Mouse (Mus musculus) lung, postnatal 36 days (tissue): Measurements from ENCODE around the gene Vps25.

Experiments used
- DNase-seq: peaks from one replicate; pipeline ENCODE4 v3.0.0; 2022; ENCODE audit warnings: mixed read lengths

The Vps25 gene

GRCm38 (mm10) chr11:101245855-101246701, 7.4 kb upstream of the Vps25 start, which contains the start of gene Ramp2:
TSS of gene Ramp2 (plus strand) at chr11:101246028.
- DNase-seq = peak; percentile 78

GRCm38 (mm10) chr11:101246702-101247012, 6.8 kb upstream of the Vps25 start:
- peak; percentile 36 for DNase-seq

GRCm38 (mm10) chr11:101247521-101248030, 5.9 kb upstream of the Vps25 start:
- no peak for DNase-seq

GRCm38 (mm10) chr11:101248258-101248994, 5.1 kb upstream of the Vps25 start:
- DNase-seq = peak; percentile 86

GRCm38 (mm10) chr11:101251031-101251430, 2.5 kb upstream of the Vps25 start:
- no peak for DNase-seq

- DNase-seq = no peak
These were observed 566 bp upstream of the Vps25 start for GRCm38 (mm10) chr11:101252941-101253340.

- no peak for DNase-seq
These were observed 2.6 kb downstream of the Vps25 start for GRCm38 (mm10) chr11:101255826-101256775.

- DNase-seq = no peak
These were observed 5.8 kb downstream of the Vps25 start for GRCm38 (mm10) chr11:101259261-101259712.

GRCm38 (mm10) chr11:101259948-101260825, 6.7 kb downstream of the Vps25 start, which contains the start of gene Wnk4:
TSS of gene Wnk4 (plus strand) at chr11:101260567.
- peak; percentile 58 for DNase-seq

GRCm38 (mm10) chr11:101260826-101261380, 7.4 kb downstream of the Vps25 start:
- no peak for DNase-seq

- no peak for DNase-seq
These were observed 8.9 kb downstream of the Vps25 start for GRCm38 (mm10) chr11:101262272-101262967.

- no peak for DNase-seq
These were observed 9.9 kb downstream of the Vps25 start for GRCm38 (mm10) chr11:101263138-101263988.

- DNase-seq = no peak
These were observed 10.4 kb downstream of the Vps25 start for GRCm38 (mm10) chr11:101263989-101264280.

GRCm38 (mm10) chr11:101264954-101265471, 11.5 kb downstream of the Vps25 start:
- DNase-seq = no peak

- no peak for DNase-seq
These were observed 12.4 kb downstream of the Vps25 start for GRCm38 (mm10) chr11:101265906-101266305.

- no peak for DNase-seq
These were observed 16.1 kb downstream of the Vps25 start for GRCm38 (mm10) chr11:101269577-101270116.

- DNase-seq = no peak
These were observed 18.9 kb downstream of the Vps25 start for GRCm38 (mm10) chr11:101272446-101272845.

GRCm38 (mm10) chr11:101275309-101275708, 21.8 kb downstream of the Vps25 start:
- no peak for DNase-seq
